Mouse (Mus musculus): ENCODE measurements around the gene Gchfr.

Gene Gchfr

DNA sequence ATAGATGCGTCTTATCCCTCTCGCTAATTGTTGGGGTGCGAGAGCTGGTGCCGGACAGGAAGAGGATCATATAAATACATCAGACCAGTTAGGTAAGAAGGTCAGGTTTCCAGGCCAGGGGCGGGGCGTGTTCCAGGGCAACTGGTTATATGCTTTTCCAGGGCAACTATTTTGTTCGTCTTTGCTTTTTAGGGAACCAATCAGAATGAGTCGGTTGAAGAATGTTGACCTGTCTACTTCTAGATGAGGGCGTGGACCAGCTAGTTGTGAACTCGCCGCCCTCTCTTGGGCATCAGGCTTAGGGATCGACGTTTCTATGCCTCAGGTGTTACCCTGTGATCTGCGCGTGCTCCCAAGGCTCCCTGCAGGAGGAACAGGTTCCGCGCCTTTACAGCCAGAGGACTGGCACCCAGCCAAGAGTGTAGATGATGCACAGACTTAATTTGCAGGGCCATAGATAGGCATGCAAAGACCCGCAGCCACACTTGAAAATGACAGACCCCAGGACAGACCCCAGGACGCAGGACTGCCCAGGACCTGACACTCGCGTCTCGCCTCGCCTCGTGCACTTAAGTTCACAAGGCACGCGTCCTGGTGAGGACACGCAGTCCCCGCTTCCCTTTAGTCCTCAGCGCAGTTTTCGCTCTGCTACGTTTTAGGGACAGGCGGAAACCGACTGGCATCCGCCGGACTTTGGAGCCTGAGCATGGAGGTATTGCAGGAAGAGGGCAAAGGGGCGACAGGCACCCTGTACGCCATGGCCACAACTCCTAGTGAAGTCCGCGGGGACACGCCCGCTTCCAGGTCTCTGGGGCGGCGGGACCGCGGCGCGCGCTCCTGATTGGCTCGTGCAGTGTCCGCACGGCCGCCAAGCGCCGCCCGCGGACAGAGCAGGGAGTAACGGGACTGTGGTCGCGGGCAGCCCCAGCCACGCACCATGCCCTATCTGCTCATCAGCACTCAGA lies at the start of gene Gchfr:
Gchfr (plus strand) TSS at position 873 of the 965 bp plus-strand sequence.
- peak; percentile 76 for DNase-seq

- DNase-seq: no peak
These were observed 31.2 kb upstream of the Gchfr start for GRCm38 (mm10) chr2:119136346-119136898.

DNA sequence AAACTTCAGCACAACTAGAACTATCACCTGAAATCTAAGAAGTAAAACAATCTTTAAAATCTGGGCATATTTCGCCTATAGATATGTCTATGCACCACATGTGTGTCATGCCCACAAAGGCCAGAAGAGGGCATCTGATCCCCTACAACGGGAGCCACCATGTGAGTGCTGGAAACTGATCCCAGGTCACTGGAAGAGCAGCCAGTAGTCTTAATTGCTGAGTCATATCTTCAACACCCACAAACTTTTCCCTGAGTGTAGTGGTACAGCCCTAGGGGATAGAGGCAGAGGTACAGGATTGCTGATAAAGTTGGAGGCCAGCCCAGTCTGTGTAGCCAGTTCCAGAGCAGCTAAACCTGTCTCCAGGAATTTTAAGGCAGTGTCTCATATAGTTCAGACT lies 22.4 kb upstream of the Gchfr start:
- peak; percentile 24 for DNase-seq

DNA sequence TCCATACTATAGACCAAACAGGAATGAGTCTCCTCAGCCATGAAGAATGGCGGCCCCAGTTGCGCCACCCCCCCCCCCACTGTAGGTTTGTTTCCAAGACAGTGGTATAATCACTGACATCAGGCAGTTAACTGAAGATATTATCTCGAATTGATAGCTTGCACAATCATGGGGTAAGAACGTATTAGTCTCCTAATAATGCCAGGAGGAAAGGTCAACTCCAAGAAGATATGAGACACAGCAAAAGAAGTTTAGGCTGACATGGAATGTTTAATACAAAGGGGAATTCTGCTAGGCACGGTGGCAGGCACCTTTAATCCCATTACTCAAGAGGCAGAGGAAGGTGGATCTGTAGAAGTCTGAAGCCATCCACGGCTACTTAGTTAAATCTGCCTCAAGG lies 21.1 kb upstream of the Gchfr start:
- DNase-seq: no peak

GRCm38 (mm10) chr2:119147160-119147678 lies 20.4 kb upstream of the Gchfr start:
- DNase-seq: no peak

GRCm38 (mm10) chr2:119147775-119148174 lies 19.8 kb upstream of the Gchfr start:
- DNase-seq: no peak

- DNase-seq: no peak
These were observed 15.3 kb upstream of the Gchfr start for GRCm38 (mm10) chr2:119152255-119152654.

DNA sequence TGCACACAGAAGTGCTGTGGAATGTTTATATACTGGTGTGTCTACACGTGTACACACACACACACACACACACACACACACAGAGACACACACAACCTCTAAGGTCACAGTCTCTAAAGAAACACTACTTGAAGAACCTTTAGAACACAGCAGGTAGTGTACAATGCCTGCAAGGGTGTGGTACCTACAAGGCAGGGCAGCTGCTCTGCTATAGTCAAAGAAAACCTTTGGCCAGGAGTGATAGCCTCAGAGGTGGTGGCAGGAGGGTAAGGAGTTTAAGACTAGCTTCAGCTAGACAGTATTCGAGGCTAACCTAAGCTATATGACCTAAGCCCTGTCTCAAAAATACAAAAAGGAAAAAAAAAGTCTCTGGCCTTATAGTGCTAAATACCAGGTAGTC lies 12.9 kb upstream of the Gchfr start:
- no peak for DNase-seq

GRCm38 (mm10) chr2:119155388-119155787 lies 12.2 kb upstream of the Gchfr start:
- no peak for DNase-seq

DNA sequence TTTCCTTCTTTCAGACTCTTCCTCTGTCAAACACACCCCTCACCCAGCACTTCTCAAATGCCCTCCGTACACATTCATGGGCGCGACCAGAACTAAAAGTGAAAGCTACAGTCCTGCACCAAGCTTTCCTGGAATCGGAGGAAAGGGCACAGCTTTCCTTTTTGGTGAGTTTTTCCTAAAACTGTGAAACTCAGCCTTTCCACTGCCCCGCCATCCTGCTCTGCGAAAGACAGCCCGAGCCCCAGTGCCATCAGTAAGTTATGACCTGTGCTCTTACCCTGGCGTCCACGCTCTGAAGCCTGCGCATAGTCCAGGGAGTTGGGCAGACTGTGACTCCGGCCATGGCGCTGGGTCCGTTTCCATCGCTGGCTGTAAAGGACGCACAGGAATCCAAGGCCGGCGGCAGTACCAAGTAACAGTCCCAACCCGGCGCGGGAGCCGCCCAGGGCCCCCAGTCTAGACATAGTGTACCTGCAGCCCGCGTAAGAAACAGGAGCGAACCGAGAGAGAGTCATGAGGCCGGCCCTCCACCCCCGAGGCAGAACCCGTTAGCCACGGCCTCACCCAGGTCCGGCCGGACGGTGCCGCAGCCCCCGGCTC lies 11.4 kb upstream of the Gchfr start:
- peak; percentile 25 for DNase-seq

GRCm38 (mm10) chr2:119156681-119157572 lies 10.6 kb upstream of the Gchfr start, which contains the start of gene Rmdn3:
TSS of gene Rmdn3 (minus strand) at chr2:119157034.
- peak; percentile 98 for DNase-seq

GRCm38 (mm10) chr2:119157836-119158235 lies 9.7 kb upstream of the Gchfr start:
- DNase-seq: no peak

- peak; percentile 71 for DNase-seq
These were observed 6.3 kb upstream of the Gchfr start for GRCm38 (mm10) chr2:119161247-119161646.

GRCm38 (mm10) chr2:119163135-119163534 lies 4.4 kb upstream of the Gchfr start:
- DNase-seq: peak; percentile 13

- DNase-seq: no peak
These were observed 3.6 kb upstream of the Gchfr start for GRCm38 (mm10) chr2:119163999-119164398.

- DNase-seq: no peak
These were observed 2.2 kb upstream of the Gchfr start for GRCm38 (mm10) chr2:119165401-119165800.

DNA sequence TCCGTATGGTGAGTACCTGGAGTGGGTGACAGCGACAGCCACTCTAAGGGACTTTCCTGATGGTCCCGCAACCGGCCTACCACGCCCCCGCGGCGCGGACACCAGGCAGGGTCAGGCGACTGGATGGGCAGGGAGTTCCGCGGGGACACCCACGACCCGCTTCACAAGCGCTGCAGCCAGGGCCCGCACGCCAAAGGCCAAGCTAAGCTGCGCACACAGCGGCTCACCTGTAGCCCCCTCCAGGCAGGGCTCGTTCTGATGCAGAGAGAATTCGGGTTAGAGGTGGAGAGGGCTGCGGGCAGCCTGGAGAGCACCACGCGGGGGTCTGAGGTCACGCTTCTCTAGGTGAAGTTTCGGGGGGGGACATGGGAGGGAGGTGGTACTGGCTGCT lies 288 bp downstream of the Gchfr start:
- DNase-seq: no peak

DNA sequence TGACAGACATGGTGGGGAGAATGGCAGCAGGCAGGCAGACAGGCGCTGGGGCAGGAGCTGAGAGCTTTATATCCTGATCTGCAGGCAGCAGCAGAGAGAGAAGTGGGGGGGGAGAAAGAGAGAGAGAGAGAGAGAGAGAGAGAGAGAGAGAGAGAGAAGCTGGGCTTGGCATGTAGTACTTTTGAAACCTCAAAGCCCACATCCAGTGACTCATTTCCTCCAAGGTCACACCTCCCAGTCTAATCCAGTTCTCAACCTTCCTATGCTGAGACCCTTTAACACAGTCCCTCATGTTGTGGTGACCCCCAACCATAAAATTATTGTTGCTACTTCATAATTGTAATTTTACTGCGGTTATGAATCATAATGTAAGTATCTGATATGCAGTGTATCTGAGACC lies 2.7 kb downstream of the Gchfr start:
- no peak for DNase-seq

- no peak for DNase-seq
These were observed 4.0 kb downstream of the Gchfr start for GRCm38 (mm10) chr2:119171574-119171973.

GRCm38 (mm10) chr2:119172446-119172845 lies 4.9 kb downstream of the Gchfr start:
- DNase-seq: no peak

DNA sequence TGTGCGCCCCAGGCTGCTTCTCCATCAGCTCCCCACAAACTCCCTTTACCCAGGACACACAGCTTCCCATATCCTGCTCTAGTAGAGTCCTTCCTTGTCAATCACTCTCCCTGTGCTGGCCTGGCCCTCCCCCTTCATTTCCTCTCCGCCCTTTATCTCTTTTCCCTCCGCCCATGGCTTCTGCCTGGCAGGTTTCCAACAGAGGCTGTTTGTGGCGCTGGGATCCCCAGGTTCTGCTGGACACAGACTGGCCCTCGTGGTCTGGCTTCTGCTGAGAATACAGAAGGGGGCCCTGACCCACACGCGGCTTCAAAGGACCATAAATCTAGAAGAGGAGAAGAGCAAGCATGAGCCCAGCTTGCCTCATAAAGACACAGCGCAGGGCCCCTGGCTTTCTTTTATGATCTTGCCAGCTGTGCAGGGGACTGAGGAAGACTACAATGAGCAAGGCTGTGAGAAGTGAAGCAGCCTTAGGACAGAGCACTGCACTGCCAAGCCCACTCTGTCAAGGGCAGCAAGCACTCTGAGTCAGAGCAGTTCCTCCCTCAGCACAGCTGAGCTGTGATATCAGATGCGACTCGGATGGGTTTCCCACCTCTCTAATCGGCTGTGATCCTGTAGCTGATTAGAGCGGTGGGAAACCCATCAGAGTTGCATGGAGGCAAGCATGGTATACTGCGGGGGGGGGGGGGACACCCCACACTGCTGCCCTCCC lies 5.4 kb downstream of the Gchfr start:
- DNase-seq: peak; percentile 82
